Mouse (Mus musculus) lung, adult 2 months (tissue): ENCODE measurements around the gene Npr3.

ENCODE experiments used
- CTCF ChIP-seq: fragments of 200-500 bp; IDR thresholded peaks from 2 replicates; pipeline ENCODE4 v1.5.1; 2011; ENCODE audit warnings: mild to moderate bottlenecking, low read length, control low read depth; ENCODE audit not compliant: insufficient read depth
- POLR2A ChIP-seq: fragments of 200-500 bp; IDR thresholded peaks from 2 replicates; pipeline ENCODE4 v1.6.1; 2011; ENCODE audit warnings: low read depth, mild to moderate bottlenecking, control low read depth, low read length, borderline replicate concordance; ENCODE audit errors: extremely low read depth

- TF ChIP-seq POLR2A (no peak), CTCF (no peak)
Measured at GRCm38 (mm10) chr15:11866918-11867317, 40.2 kb downstream of the Npr3 start.
